Mouse (Mus musculus): ENCODE measurements around the gene Ate1. TPM values are rescaled to one million over a fixed set of nuclear protein-coding genes. Genes with fewer than 3 reads are reported as not detected.
"Not testable (repeated sequence)": the region's sequence is repeated elsewhere in the genome, so short reads cannot be mapped to it uniquely, and the experiment has no call there.

Ate1 gene
- polyA plus RNA-seq, 1 experiment, result 9.0 TPM

GRCm38 (mm10) chr7:130394697-130395096 is 125.5 kb downstream of the Ate1 start:
- TF ChIP-seq POLR2A (IDR thresholded peaks at IDR 0.05; ENCODE audit: control insufficient read depth, extremely low read depth, insufficient read depth, low read length, poor library complexity), result no peak
- no peak for TF ChIP-seq CTCF (IDR thresholded peaks at IDR 0.05; ENCODE audit: borderline replicate concordance, control insufficient read depth, extremely low read depth, insufficient read depth, low read length, poor library complexity)
- Histone ChIP-seq H3K27me3 (ENCODE audit: control insufficient read depth, insufficient read depth, low read length) (no peaks in the 10 kb centered on the region), H3K36me3 (ENCODE audit: control insufficient read depth, insufficient read depth, low read length) (no peaks in the 10 kb centered on the region; the same call in 1 of the 2 replicates), H3K27ac (ENCODE audit: control insufficient read depth, insufficient read depth, low read length) (no peak overlapping the region), H3K4me3 (ENCODE audit: control insufficient read depth, insufficient read depth, low read length) (no peak overlapping the region), H3K4me1 (replicated peaks; ENCODE audit: control insufficient read depth, insufficient read depth, low read length) (no peaks in the 10 kb centered on the region)
- no peak for DNase-seq
- 99% methylated on average over 2 of the region's 2 CpGs for WGBS

- H3K36me3 ChIP-seq (ENCODE audit: control insufficient read depth, insufficient read depth, low read length); H3K27ac ChIP-seq (ENCODE audit: control insufficient read depth, insufficient read depth, low read length); H3K4me1 ChIP-seq (replicated peaks; ENCODE audit: control insufficient read depth, insufficient read depth, low read length); H3K27me3 ChIP-seq (ENCODE audit: control insufficient read depth, insufficient read depth, low read length); DNase-seq; H3K4me3 ChIP-seq (ENCODE audit: control insufficient read depth, insufficient read depth, low read length): not testable (repeated sequence)
- WGBS, result 97% methylated on average over 1 of the region's 1 CpGs
These were observed 130.1 kb downstream of the Ate1 start for GRCm38 (mm10) chr7:130390060-130390459.

GRCm38 (mm10) chr7:130386308-130386707 is 133.9 kb downstream of the Ate1 start:
- no peak for TF ChIP-seq CTCF (IDR thresholded peaks at IDR 0.05; ENCODE audit: borderline replicate concordance, control insufficient read depth, extremely low read depth, insufficient read depth, low read length, poor library complexity)
- 94% methylated on average over 3 of the region's 3 CpGs for WGBS
- DNase-seq, result no peak
- Histone ChIP-seq H3K4me1 (replicated peaks; ENCODE audit: control insufficient read depth, insufficient read depth, low read length) (no peaks in the 10 kb centered on the region), H3K4me3 (ENCODE audit: control insufficient read depth, insufficient read depth, low read length) (no peak overlapping the region), H3K27ac (ENCODE audit: control insufficient read depth, insufficient read depth, low read length) (no peak overlapping the region), H3K36me3 (ENCODE audit: control insufficient read depth, insufficient read depth, low read length) (no peaks in the 10 kb centered on the region), H3K27me3 (ENCODE audit: control insufficient read depth, insufficient read depth, low read length) (no peaks in the 10 kb centered on the region)

GRCm38 (mm10) chr7:130385732-130386294 is 134.4 kb downstream of the Ate1 start:
- TF ChIP-seq POLR2A (IDR thresholded peaks at IDR 0.05; ENCODE audit: control insufficient read depth, extremely low read depth, insufficient read depth, low read length, poor library complexity), result no peak
- no peak for TF ChIP-seq CTCF (IDR thresholded peaks at IDR 0.05; ENCODE audit: borderline replicate concordance, control insufficient read depth, extremely low read depth, insufficient read depth, low read length, poor library complexity)
- Histone ChIP-seq H3K36me3 (ENCODE audit: control insufficient read depth, insufficient read depth, low read length) (no peaks in the 10 kb centered on the region), H3K4me1 (replicated peaks; ENCODE audit: control insufficient read depth, insufficient read depth, low read length) (no peaks in the 10 kb centered on the region), H3K27me3 (ENCODE audit: control insufficient read depth, insufficient read depth, low read length) (no peaks in the 10 kb centered on the region), H3K27ac (ENCODE audit: control insufficient read depth, insufficient read depth, low read length) (no peak overlapping the region), H3K4me3 (ENCODE audit: control insufficient read depth, insufficient read depth, low read length) (no peak overlapping the region)
- 97% methylated on average over 8 of the region's 8 CpGs for WGBS
- DNase-seq, result no peak

GRCm38 (mm10) chr7:130382126-130382525 is 138.0 kb downstream of the Ate1 start:
- Histone ChIP-seq H3K4me1 (replicated peaks; ENCODE audit: control insufficient read depth, insufficient read depth, low read length) (no peaks in the 10 kb centered on the region), H3K36me3 (ENCODE audit: control insufficient read depth, insufficient read depth, low read length) (no peaks in the 10 kb centered on the region), H3K27ac (ENCODE audit: control insufficient read depth, insufficient read depth, low read length) (no peak overlapping the region), H3K27me3 (ENCODE audit: control insufficient read depth, insufficient read depth, low read length) (no peaks in the 10 kb centered on the region), H3K4me3 (ENCODE audit: control insufficient read depth, insufficient read depth, low read length) (no peak overlapping the region)
- 97% methylated on average over 13 of the region's 13 CpGs for WGBS
- DNase-seq, result no peak
- TF ChIP-seq POLR2A (IDR thresholded peaks at IDR 0.05; ENCODE audit: control insufficient read depth, extremely low read depth, insufficient read depth, low read length, poor library complexity), result no peak
- TF ChIP-seq CTCF (IDR thresholded peaks at IDR 0.05; ENCODE audit: borderline replicate concordance, control insufficient read depth, extremely low read depth, insufficient read depth, low read length, poor library complexity), result no peak

- Histone ChIP-seq H3K4me1 (replicated peaks; ENCODE audit: control insufficient read depth, insufficient read depth, low read length) (no peaks in the 10 kb centered on the region), H3K36me3 (ENCODE audit: control insufficient read depth, insufficient read depth, low read length) (no peaks in the 10 kb centered on the region), H3K4me3 (ENCODE audit: control insufficient read depth, insufficient read depth, low read length) (no peak overlapping the region), H3K27ac (ENCODE audit: control insufficient read depth, insufficient read depth, low read length) (no peak overlapping the region), H3K27me3 (ENCODE audit: control insufficient read depth, insufficient read depth, low read length) (no peaks in the 10 kb centered on the region)
- no peak for TF ChIP-seq POLR2A (IDR thresholded peaks at IDR 0.05; ENCODE audit: control insufficient read depth, extremely low read depth, insufficient read depth, low read length, poor library complexity)
- TF ChIP-seq CTCF (IDR thresholded peaks at IDR 0.05; ENCODE audit: borderline replicate concordance, control insufficient read depth, extremely low read depth, insufficient read depth, low read length, poor library complexity), result no peak
- 94% methylated on average over 8 of the region's 8 CpGs for WGBS
- no peak for DNase-seq
These were observed 138.7 kb downstream of the Ate1 start for GRCm38 (mm10) chr7:130381387-130381951.

- WGBS, result 93% methylated on average over 8 of the region's 8 CpGs
- DNase-seq, result no peak
- Histone ChIP-seq H3K27ac (ENCODE audit: control insufficient read depth, insufficient read depth, low read length) (no peak overlapping the region), H3K27me3 (ENCODE audit: control insufficient read depth, insufficient read depth, low read length) (no peaks in the 10 kb centered on the region), H3K36me3 (ENCODE audit: control insufficient read depth, insufficient read depth, low read length) (no peaks in the 10 kb centered on the region), H3K4me3 (ENCODE audit: control insufficient read depth, insufficient read depth, low read length) (no peak overlapping the region), H3K4me1 (replicated peaks; ENCODE audit: control insufficient read depth, insufficient read depth, low read length) (no peaks in the 10 kb centered on the region)
- TF ChIP-seq POLR2A (IDR thresholded peaks at IDR 0.05; ENCODE audit: control insufficient read depth, extremely low read depth, insufficient read depth, low read length, poor library complexity), result no peak
- TF ChIP-seq CTCF (IDR thresholded peaks at IDR 0.05; ENCODE audit: borderline replicate concordance, control insufficient read depth, extremely low read depth, insufficient read depth, low read length, poor library complexity), result no peak
These were observed 139.3 kb downstream of the Ate1 start for GRCm38 (mm10) chr7:130380769-130381355.

All from thymus, adult 2 months (tissue).